Mouse (Mus musculus): ENCODE measurements around the gene Ucn.

Ucn gene

DNA sequence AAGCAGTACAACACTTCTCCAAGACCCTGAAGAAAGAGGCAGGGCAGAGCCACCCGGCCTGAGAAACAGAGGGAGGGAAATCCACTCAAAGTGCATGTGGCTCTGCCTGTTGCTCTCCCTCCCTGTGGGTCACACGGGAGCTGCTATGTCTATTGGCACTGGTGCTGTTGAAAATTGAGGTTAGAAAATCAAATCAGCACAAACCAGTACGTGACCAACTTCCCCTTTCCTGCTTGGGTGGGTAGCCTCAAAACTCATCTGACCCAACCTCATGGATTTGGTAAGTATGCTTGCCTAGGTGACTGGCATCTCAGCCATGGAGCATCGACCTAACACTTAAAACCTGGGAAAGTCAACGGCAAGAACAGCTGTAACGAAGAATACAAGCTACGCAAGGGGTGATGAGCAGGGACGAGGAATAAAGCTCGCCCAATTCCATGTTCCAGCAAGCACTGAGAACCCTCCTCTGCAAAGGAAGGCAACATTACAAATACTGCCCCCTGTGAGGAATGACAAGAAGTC is 32.8 kb downstream of the Ucn start, which contains the start of gene Dnajc5g:
Dnajc5g (plus strand) TSS at position 472 of the 522 bp plus-strand sequence.
- no peak for DNase-seq

DNA sequence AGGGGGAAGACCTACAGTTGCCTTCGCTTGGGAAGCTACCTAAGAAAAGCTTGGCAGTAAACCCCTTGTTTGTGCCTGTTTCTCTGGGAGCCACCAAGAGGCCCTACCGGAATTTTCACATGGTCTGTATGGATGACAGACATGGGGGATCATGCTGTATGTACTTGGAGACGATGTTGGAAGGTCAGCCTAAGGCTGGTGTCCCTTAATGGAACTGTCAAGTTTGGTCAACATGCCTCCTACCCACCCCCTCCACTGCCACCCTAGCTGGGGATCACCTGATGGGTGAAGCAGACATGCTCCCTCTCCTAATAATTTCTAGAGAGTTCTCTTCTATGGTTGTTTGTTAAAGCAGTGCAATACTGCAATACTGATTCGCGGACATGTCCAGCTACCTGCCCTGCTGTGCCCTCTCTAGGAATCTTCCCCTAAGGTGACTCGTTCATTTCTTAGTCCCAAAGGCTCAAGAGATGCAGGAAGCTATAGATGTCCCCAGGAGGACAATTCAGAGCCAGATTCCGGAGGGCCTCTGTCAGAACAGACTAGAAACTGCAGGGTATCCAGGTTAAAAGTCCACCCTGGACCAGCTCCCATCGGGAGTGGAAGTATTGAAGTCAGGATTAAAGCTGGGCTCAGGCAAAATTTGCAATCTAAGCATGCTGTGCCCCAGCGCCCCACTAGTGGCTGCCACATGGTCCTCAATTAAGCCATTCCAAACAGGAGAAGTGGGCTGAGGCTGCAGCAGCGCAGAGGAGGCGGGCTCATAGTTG is 42.7 kb downstream of the Ucn start:
- DNase-seq, result no peak

DNA sequence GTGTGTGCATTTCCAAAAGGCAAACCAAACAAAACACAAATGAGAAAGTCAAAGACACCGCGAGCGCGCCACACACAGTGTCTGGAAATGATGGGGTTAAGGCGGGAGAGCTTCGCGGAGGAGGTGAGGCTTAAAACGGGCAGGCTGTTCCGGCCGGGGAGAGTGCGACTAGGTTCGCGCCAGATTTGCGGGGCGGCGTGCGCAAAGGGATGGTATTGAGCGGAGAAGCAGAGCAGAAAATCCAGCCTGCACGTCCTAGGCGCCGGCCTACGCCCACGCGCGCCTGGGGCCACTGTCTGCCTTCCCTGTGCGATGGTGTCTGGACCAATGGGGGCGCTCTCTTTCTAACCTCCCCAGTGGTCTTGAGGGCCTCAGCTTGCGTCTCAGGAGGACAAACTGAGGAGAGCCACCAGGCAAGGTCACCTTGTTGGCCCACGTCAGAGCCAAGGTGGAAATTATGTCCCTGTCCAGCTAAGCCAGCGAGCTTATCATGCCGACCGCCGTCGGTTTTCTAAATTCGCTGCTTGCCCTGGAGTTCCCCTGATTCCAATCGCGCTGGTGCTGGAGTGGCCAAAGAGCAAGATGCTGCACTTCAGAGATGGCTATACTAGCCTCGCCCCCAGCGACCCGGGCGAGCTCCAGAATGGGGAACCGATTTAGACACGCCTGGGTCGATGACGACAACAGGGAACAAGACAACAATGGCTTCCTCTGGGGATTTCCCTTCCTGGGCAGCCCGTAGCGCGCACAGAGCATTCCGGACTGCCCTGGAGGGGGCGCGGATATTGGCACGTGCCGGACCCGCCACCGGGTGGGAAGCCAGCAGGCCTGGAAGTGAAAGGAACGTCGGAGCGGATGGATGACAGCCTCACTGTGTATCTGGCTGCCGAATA is 43.6 kb downstream of the Ucn start:
- peak; percentile 21 to 44 for DNase-seq

DNA sequence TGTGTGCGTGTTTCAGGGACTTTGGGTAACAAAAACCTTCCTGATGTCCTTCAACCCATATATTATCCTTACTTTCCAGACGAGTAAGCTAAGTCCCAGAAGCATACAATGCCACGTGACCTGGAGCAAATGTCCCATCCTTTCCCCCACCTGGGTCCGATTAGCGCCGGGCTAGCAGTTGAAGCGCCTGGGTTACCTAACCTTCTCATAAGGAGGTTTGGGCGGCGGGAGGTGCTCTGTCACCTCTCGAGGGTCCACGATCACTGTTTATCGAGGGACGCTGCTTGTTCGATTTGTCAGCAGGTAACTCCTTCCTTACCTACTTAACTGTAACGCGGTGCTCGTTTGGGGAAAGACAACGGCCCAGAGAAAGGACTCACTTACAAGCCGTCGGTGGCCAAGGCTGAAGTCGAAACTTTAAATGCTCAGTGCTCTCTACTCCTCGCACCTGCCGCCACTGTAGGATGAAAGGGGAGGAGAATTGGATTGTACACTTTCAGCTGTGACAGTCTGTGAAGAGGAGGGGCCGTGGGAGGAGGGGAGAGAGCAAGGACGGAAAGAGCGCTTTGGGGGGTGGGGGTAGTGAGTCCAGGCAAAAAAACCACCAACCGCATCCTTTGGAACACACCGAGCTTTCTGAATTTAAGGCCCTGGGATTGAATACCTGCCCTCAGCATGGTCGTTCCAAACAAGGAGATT is 44.4 kb downstream of the Ucn start:
- DNase-seq, result peak in 1 of 2 experiments; percentile 37

DNA sequence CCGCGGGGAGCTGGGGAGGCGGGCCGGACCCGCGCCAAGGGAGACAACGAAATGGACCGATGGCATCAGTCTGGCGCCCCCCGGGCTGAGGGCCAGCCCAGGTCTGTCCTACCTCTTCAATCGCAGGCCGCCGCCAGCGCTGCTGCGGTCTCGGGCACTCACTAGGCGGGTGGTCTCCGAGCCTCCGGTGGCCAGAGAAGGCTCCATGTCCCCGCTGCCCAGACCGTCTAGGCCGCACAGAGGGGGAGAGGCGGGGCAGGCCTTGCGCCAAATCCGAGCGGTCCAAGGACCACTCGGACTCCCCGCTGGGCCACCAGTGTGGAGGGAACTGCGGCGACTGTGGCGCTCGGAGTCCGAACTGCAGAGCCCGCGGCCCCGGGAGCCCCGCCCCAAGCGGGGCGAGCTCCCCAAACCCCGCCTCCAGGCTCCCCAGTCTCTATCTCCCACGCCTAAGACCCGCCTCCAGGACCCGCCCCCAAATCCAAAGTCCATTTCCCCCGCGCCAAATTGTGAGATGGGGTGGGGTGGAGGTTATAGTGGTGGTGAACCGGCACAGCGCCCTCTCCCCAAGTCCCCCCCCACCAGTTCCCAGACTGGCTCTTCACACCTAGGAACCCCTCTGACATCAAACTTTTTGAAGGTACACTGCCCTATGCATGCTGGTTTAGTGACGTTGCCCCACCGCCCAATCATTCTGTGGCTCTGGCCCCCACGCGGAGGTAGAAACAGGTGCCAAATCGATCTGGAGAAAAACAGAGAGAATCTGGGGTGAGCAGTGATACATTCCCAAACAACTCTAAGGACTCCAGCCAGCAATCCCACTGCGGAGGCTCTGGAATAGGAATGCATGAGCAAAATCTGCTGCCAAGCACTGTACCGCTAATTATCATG is 45.2 kb downstream of the Ucn start:
- peak; percentile 23 to 29 for DNase-seq

DNA sequence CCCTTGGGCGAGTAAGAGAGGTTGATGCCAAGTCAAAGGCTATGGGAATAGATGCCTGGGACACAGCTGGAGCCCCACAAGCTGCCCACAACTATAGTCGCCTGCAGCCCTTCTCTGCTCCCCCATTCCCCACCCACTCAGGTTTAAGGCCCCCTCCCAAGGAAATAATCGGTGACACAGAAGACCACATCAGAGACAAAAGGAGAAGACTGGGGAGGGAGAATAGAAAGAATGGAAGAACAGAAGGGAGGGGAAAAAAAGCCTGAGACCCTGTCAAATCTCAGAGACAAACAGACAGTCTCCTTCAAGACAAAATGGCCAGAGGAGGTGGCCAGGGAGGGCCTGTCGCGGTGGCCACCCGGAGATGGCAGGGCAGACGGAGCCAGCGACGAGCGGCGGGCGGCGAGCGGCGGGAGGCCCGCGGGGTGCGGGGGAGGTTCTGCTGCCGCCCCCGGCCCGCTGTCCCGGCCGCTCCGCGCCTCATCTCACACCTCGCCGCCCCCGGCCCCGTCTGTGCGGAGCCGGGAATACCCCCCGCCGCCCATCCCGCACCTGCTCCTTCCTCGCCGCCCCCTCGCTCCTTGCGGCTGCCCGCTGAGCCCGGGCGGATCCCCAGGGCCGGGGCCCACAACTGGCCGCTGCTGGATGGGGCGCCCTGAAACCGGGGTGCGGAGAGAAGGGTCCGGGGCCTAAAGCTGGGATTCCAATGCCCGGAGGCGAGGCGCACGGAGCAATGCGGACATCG is 46.2 kb downstream of the Ucn start:
- DNase-seq, result no peak

Data from thymus, adult 18-20 months (tissue).